Comparison of ENCODE assay signal across 8 mouse cellular contexts in the genomic region with DNA sequence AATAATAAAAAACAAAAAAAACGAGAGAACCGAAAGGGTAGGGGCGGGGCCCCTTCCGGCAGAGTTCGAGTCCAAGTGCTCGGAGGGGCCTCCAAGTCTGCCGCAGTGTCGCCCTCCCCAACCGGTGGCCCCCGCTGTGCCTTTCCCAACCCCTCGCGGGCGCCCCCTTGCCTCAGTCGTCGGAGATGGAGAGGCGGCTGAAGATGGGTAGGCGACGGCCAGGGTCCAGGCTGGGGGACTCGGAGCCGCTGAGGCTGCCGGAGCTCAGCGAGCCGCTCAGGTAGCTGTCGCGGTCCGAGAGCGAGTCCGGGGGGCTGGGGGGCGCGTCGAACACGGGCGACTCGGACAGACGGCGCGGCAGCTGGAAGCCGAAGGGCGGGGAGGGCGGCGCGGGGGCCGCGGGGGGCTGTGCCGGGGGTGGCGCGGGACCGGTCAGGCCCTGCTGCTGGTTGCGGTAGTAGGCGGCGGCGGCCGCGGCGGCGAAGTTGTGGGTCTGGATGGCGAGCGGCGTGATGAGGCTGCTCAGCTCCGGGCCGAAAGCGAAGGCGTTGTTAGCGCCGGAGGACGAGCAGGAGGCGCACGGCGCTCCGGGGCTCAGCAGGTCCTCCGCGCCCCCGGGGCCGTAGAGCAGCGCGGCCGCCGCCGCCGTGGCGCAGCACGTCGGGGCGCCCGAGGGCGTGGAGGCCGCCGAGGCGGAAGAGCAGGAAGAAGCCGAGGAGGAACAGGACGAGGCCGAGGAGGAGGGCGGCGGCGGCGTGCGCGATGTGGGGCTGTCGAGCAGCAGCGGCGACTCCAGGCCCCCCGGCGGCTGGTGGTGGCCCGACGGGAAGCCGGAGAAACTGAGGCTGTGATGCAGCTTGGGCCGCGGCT. TPM values are rescaled to one million over a fixed set of nuclear protein-coding genes. Genes with fewer than 3 reads are reported as not detected.
DNase-seq lines count a peak whose midpoint lies in the region; ATAC-seq lines count a peak whose summit lies in the region.

No protein-coding gene starts in this region.

- peak overlapping the region; percentile 93 for H3K9ac ChIP-seq in heart, embryonic 14.5 days (ENCODE audit: low read length)
- peak overlapping the region; percentile 84 for H3K9ac ChIP-seq in stomach, embryonic 15.5 days

- peaks cover 26% of the 10 kb centered on the region for H3K36me3 ChIP-seq in embryonic facial prominence, embryonic 10.5 days (replicated peaks)
- peaks cover 15% of the 10 kb centered on the region; the same call in 1 of the 2 replicates for H3K36me3 ChIP-seq in heart, embryonic 14.5 days (ENCODE audit: control insufficient read depth, insufficient read depth, low read length)
- H3K36me3 ChIP-seq in midbrain, embryonic 10.5 days, result peaks cover 25% of the 10 kb centered on the region
- H3K36me3 ChIP-seq in stomach, embryonic 15.5 days, result 0 out of 2 replicates have a peak, but pooled peaks cover 7% of the 10 kb centered on the region

- DNase-seq in right cerebral cortex, postnatal 14 days, result peak; percentile 61
- DNase-seq in right cerebral cortex, postnatal 25 days, result no peak
- DNase-seq in embryonic facial prominence, embryonic 10.5 days (ENCODE audit: low spot score), result peak; percentile 80
- peak; percentile 76 for DNase-seq in kidney, postnatal 14 days
- DNase-seq in midbrain, embryonic 10.5 days (ENCODE audit: low spot score), result peak; percentile 74

- H3K27ac ChIP-seq in embryonic facial prominence, embryonic 10.5 days (replicated peaks), result peak overlapping the region; percentile 96
- H3K27ac ChIP-seq in heart, embryonic 14.5 days (replicated peaks in 1 of 2; ENCODE audit: control insufficient read depth in 1 of 2, insufficient read depth in 1 of 2, low read depth in 2 of 2, low read length in 2 of 2), result peak overlapping the region; percentile 88 to 94
- H3K27ac ChIP-seq in midbrain, embryonic 10.5 days (replicated peaks), result peak overlapping the region; percentile 94
- peak overlapping the region; percentile 96 for H3K27ac ChIP-seq in stomach, embryonic 15.5 days

- under 1% methylated on average over 108 of the region's 108 CpGs for WGBS in embryonic facial prominence, embryonic 10.5 days
- WGBS in heart, embryonic 14.5 days, result 2% methylated on average over 97 of the region's 108 CpGs
- 1% methylated on average over 98 of the region's 108 CpGs for WGBS in midbrain, embryonic 10.5 days
- WGBS in stomach, embryonic 15.5 days, result under 1% methylated on average over 98 of the region's 108 CpGs

- peaks cover 68% of the 10 kb centered on the region for H3K4me1 ChIP-seq in embryonic facial prominence, embryonic 10.5 days
- H3K4me1 ChIP-seq in heart, embryonic 14.5 days (ENCODE audit: control insufficient read depth in 2 of 2, insufficient read depth in 2 of 2, low read length in 2 of 2), result peaks cover 27 to 40% of the 10 kb centered on the region in 2 experiments
- peaks cover 74% of the 10 kb centered on the region for H3K4me1 ChIP-seq in midbrain, embryonic 10.5 days
- peaks cover 48% of the 10 kb centered on the region for H3K4me1 ChIP-seq in stomach, embryonic 15.5 days

- no peaks in the 10 kb centered on the region for H3K9me3 ChIP-seq in embryonic facial prominence, embryonic 10.5 days
- no peaks in the 10 kb centered on the region for H3K9me3 ChIP-seq in heart, embryonic 14.5 days (ENCODE audit: control insufficient read depth, low read length)
- H3K9me3 ChIP-seq in midbrain, embryonic 10.5 days (replicated peaks), result no peaks in the 10 kb centered on the region
- no peaks in the 10 kb centered on the region for H3K9me3 ChIP-seq in stomach, embryonic 15.5 days

- ATAC-seq in heart, embryonic 14.5 days (ENCODE audit: insufficient number of reproducible peaks, insufficient read depth, low FRiP score, low read depth), result no peak
- no peak for ATAC-seq in stomach, embryonic 15.5 days (ENCODE audit: insufficient read depth, low FRiP score, low read depth)
- ATAC-seq in cerebellum, adult (ENCODE audit: insufficient number of reproducible peaks, low FRiP score, low TSS enrichment), result no peak

- peak overlapping the region; percentile 94 for H3K4me3 ChIP-seq in embryonic facial prominence, embryonic 10.5 days
- peak overlapping the region; percentile 74 to 77 for H3K4me3 ChIP-seq in heart, embryonic 14.5 days (ENCODE audit: control insufficient read depth in 1 of 2, insufficient read depth in 1 of 2, low read depth in 1 of 2, low read length in 2 of 2)
- peak overlapping the region; percentile 95 for H3K4me3 ChIP-seq in midbrain, embryonic 10.5 days
- H3K4me3 ChIP-seq in stomach, embryonic 15.5 days (replicated peaks), result peak overlapping the region; percentile 83

- no peaks in the 10 kb centered on the region for H3K27me3 ChIP-seq in embryonic facial prominence, embryonic 10.5 days (replicated peaks; ENCODE audit: low read depth, poor library complexity, severe bottlenecking)
- H3K27me3 ChIP-seq in heart, embryonic 14.5 days (ENCODE audit: control insufficient read depth, insufficient read depth, low read length), result no peaks in the 10 kb centered on the region
- peaks cover 9% of the 10 kb centered on the region; the same call in 1 of the 2 replicates for H3K27me3 ChIP-seq in midbrain, embryonic 10.5 days (ENCODE audit: low read depth, poor library complexity, severe bottlenecking)
- no peaks in the 10 kb centered on the region for H3K27me3 ChIP-seq in stomach, embryonic 15.5 days (replicated peaks)

- peak overlapping the region; percentile 87 for H3K4me2 ChIP-seq in heart, embryonic 14.5 days (ENCODE audit: low read length)
- H3K4me2 ChIP-seq in stomach, embryonic 15.5 days, result peak overlapping the region; percentile 55

RNA-seq across cellular contexts. Expression of a gene that starts 1.9 kb away (rescaled TPM):
- 10.8 and 12.0 TPM in 2 replicates for polyA plus RNA-seq in embryonic facial prominence, embryonic 10.5 days (2016; fragmentation: Nextera tagmentation; extraction: Ambion mirVana)
- 8.5 and 9.6 TPM in 2 replicates for polyA plus RNA-seq in heart, embryonic 14.5 days (2014; fragmentation: Nextera tagmentation; extraction: Ambion mirVana)
- 7.8 and 8.1 TPM in 2 replicates for polyA plus RNA-seq in midbrain, embryonic 10.5 days (2016; fragmentation: Nextera tagmentation; extraction: Ambion mirVana)
- polyA plus RNA-seq in stomach, embryonic 15.5 days (2015; fragmentation: Nextera tagmentation; extraction: Ambion mirVana), result 24.6 and 25.7 TPM in 2 replicates
